Mouse (Mus musculus): ENCODE measurements around the gene Rex1bd.

The Rex1bd gene

DNA sequence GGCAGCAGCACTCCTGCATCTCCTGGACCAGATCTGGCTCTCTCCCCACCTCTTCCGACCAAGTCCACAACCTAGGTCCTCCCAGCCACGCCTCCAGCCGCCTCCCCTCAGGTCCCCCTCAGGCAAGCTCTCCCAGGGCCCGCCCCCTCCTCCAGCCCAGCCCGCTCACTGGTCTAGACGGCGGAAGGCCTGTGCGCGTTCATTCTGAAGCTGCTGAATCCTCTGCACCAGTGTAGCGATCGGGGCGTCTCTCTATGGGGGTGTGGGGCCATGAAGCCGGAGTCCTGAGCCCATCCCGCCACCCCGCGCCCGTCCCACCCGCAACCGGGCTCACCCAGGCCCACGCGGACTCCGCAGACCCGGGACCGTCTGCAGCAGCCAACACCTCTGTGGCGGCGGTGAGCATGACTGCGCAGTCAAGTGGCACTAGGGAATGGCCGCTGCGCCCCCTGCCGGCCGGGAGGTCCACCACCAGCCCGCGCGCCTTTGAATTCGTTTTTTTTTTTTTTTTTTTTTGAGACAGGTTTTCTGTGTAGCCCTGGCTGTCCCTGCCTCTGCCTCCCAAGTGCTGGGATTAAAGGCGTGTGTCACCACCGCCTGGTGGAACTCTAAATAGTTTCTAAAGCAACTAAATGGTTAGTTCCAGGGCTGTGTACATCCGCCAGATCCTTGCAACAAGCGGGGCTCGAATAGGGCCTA, at the start of gene Rex1bd:
Gene Rex1bd, minus strand, starts transcription at position 425 of the 699 bp plus-strand sequence.
- DNase-seq: peak; percentile 95

DNA sequence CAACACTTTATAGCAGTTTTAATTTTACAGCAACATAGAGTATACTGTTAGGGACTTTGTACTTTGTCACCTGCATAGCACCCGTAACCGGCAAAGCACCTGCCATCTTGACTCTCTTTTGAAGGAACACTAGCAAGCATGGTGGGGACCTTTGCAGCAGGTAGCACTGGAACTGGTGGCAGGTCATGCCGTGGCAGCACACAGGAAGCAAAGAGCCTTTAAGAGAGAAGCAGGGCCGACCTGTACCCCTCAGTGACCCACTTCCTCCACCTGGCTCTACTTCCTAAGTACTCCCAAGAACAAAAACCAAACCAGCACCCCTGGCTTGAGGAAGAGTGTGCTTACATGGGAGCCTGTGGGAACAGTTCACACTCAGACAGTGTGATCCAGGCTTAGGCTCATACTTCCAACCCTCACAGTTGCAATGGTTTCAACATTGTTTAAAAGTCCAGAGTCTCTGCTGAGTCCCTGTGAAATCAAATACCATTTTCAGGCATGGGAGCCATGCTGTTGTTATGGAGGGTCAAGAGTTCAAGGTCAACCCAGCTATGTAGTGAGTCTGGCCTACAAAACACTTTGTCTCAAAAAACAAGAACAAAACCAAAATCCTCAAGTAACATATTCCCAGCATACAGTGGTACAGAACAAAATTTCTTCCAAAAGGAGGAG, 48.7 kb upstream of the Rex1bd start:
- no peak for DNase-seq

DNA sequence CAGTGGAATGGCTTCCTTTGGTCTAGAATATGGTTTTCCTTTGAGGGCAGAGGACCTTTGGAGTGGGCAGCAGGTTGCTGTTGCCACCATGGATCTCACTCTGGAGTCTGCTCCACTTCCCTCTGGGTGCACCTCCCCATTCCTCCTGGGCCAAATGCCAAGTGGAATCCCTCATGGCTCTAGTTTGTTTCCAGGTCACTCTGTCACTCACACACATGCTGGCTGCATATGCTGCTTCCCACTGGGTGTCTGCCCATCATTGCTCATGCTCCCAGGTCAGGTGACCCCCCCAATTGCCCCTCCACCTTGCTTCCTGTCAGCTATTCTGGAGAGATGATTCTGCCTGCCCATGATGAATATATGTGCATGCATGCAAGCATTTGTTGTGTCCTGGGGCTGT, 47.2 kb upstream of the Rex1bd start:
- DNase-seq: no peak

DNA sequence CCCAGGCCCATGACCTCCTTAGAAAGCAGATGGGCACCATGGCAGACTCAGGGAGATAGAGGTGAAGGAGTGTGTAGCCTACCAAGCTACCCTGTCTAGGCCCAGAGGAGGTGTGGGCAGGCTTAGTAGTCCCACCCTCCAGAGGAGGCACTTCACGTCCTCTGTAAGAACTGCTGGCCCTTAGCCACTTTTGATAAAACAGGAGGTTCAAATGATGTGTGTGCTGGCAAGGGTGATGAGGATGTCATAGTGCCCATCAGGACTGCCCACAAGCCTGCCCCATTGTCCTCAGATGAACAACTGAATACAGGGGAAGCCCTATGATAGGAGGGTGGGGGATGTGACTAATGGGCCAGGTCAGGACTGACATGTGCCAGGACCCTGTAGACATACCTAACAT, 46.3 kb upstream of the Rex1bd start:
- DNase-seq: peak; percentile 59

DNA sequence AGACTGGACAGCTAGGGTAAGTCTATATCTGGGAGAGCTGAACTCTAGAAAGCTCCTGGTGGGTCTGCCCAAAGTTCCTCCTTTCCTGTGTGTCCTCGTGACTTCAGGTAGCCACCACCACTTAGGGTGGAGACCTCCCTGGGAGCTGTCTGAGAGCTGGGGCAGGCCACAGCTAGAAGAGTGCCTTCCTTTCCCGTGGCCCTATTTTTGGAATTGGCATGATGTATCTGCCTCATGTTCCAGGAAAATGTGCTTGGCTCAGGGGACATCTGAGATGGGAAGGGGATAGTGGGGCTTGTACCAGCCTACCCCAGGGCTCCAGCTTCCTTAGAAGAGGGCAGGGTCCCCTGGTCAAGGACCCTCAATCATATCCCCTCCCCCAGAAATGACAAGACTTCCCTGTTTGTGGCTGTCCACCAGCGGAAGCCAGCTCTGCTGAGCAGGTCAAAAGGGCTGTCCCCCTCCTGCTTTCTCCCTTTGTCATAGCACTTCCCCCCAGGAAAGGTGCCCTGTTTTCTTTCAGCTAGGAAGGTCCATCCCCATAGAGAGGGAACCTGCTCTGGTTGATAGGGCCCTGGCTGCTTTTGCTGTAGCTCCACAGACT, 45.1 kb upstream of the Rex1bd start:
- no peak for DNase-seq

DNA sequence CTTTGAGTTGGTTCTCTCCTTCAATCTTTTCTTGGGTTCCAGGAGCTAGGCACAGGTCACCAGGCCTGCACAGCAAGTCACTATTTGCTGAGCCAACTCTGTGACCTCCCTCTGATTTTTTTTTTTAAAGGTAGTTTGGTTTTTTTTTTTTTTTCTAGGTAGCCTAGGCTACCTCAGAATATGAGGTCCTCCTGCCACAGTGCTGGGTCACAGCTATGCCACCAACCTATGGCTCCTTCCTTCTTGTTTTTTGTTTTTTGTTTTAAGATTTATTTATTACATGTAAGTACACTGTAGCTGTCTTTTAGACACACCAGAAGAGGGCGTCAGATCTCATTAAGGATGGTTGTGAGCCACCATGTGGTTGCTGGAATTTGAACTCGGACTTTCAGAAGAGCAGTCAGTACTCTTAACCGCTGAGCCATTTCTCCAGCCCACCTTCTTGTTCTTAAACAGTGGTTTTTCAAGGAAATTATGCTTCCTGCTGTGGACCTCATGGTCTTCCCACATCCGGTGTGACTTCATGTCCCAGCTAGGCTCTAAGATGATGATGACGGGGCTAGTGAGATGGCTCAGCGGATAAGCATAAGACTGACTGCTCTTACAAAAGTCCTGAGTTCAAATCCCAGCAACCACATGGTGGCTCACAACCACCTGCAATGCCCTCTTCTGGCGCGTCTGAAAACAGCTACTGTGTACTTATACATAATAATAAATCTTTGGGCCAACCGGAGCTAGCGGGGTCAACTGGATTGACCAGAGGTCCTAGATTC, 43.0 kb upstream of the Rex1bd start:
- no peak for DNase-seq

DNA sequence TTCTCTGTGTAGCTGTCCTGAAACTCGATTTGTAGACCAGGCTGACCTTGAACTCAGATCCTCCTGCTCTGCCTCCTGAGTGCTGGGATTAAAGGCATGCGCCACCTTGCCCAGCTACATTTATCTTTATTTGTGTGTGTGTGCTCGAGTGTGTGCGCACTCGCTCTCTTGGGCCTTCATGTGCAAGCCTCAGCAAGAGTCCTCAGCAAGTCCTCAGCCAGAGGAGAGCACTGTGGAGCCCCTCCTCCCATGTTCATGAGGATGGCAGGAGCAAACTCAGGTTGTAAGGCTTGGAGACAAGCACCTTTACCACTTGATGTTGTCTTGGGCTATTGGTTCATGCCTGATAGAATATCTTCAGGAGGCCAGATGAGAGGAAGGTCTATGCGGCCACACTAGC, 41.2 kb upstream of the Rex1bd start:
- DNase-seq: no peak

DNA sequence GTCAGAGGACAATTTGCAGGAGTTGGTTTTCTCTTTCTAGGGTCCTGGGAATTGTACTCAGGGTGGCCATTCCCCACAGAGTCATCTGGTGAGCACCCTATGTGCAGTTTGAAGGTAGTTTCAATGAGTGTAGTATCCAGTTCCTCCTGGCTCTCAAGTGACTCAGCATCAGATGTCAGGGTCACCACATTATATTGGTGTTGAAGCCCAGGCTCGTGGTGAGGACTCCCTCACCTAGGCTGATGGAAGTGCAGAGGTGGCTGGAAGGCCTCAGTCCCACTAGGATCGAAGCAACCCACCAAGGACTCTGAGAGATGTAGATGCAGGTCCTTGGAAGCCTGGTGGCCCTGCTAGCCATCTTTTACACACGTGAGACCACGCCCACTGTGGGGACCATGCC, 39.9 kb upstream of the Rex1bd start:
- DNase-seq: no peak

DNA sequence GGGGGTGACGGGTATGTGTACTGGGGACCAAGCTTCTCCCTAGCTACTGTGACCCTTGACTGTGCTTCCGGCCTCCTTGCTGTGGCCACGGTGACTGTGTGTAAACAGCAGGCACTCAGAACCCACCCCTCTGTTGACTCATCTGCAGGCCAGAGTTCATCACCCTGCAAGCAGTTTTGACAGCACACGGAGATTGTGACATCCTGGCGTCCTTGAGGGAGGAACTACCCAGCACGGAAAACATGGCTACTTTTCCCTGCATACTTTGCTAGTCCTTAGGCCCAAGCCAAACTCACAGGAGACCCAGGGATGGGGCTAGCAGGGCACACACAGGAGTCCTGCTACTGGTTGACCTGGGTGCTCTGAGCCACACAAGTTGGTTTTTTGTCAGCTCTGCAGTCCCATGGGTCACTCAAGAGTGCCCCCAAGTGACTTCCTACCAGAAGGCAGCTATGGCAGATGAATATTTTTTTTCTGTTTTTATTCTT, 37.7 kb upstream of the Rex1bd start:
- no peak for DNase-seq

DNA sequence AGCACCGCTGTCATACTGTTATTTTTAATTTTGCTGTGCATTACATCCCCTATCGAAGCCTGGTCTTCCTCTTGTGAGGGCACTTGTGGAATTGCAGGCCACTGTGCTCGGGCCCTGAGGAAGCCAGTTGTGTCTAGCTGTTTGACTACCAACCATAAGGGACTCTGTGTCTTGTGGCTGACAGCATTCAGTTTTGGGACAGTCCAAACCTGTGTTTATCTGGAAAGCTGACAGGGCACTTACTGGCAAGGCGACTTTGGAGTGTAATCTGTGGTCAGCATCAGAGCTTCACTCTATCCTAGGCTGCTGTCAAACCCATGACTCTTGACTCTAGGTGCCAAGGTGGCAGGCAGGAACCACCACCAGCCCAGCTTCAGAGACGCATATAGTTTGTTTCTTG, 34.5 kb upstream of the Rex1bd start:
- no peak for DNase-seq

DNA sequence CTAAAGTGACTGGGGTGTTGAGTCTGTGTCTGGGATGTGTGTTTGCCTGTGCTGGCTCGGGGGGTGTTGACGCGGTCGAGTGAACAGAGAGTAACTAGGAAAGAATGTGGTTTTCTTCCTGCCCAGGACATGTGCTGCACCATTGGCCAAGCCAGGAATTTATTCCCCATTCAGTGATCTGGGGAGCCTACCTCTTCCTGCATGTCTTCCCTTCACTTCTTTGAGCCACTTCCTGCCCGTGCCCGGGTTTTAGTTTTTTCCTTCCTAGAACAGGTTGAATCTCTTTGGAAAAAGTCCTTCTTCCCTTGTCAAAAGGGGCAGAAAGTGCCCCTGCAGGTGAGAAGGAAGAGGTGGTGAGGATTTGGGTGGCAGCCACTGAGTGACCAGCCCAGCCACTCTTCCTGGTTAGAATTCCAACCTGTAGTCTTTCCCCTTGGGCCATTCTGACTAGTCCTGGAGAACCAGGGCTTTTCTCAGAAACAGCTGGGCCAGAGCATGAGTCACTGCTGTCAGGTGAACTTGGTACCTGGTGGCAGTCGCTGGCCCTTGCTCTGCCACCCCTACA, 34.0 kb upstream of the Rex1bd start:
- DNase-seq: no peak

DNA sequence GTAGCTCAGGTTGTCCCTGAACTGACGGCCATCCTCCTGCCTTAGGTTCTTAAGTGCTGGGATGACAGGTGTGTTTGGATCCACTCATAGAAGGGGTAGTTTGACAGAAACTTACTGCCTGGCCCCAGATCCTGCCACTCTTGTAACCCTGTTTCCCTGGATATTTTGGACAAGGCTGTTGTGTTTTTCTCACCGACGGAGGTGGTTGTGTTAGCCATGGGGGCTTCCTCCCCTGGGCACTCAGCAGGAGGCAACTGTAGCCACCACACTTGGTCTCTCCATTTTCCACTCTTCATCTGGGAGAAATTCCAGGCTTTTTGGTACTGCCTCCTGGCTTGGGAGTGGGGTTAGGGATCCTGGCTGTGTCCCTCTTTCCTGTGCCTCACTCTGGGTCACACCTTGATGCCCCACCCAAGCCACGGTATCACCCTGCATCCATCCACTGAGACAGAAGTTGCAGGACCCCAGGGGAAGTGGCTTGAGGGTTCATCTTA, 33.5 kb upstream of the Rex1bd start:
- DNase-seq: no peak

DNA sequence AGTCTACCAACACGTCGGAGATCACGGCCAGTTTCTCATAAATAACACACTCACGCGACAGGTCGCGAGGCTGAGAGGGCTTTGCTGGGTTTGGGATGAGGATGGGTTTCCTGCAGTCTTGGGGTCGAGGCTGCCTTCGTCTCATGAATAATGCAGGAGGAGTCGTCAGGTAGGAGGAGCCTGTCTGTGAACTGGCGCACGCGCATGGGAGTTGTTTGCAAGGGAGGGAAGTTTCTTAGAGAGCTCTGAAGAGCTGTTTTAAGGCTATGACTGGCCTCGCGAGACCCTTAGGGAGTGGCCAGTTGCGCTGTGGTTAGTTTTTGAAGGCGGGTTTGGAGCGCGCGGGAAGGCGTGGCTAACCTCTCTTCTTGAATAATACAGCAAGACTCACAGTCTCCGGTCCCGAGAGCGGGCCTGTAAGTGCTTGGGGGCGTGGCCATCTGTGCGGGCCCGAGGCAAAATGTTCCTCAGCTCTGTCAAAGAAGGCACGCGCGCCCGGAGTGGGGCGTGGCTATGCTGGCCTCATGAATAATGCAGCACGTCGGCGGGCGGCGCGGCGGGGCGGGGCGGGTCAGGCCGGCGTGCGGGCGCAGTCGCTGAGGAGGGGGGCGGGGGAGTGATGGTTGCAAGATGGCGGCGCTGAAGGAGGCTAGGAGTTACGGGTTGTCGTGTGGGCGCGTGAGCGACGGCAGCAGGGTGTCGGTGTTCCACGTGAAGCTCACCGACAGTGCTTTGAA, 32.7 kb upstream of the Rex1bd start, which contains the start of gene Ell:
Gene Ell, plus strand, starts transcription at position 381 of the 737 bp plus-strand sequence.
- DNase-seq: peak; percentile 100

DNA sequence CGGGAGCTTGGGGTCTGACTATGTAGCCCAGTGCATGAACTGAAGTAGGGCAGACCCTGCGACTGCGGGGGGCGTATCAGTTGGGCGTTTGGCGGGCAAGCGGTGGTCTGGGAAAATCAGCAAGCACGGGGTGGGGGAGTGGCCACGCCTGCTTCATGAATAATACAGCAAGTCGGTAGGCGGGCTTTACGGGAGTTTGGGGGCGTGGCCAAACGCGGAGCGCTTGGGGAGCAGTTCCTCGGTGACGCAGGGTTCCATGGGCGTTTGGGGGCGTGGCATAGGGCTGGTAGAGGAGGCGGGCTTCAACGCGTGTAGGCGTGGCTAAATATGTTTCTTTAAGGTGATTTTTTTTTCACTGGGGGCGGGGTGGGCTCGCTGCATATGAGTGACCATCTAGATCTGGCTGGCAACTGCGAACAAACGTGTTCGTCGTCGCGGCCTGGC, 32.1 kb upstream of the Rex1bd start:
- DNase-seq: peak; percentile 99

DNA sequence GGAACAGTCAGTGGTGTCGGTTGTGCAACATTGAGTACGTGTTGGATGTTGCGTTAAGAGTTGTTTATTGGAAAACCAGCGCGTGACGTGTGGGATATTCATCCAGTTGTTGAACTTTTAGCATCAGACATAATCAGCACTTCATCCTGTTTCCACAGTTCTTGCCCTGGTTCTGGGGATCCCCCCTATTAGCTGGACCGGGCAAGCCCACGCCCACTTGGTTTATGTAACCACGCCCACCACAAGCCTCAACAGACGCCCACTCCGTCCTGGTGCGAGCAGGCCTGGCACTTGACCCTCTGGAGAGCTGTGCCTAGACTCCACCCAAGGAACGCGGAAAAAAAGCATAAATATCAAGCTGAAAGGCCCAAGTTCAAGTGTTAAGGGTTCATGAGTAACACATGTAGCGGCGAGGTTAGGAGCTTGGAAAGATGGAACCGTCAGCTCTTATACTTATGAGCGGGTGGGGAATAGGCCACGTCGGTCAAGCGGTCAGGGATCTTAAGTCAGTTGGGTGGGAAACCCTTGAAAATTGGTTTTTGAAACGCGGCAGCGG, 31.6 kb upstream of the Rex1bd start:
- DNase-seq: peak; percentile 68

DNA sequence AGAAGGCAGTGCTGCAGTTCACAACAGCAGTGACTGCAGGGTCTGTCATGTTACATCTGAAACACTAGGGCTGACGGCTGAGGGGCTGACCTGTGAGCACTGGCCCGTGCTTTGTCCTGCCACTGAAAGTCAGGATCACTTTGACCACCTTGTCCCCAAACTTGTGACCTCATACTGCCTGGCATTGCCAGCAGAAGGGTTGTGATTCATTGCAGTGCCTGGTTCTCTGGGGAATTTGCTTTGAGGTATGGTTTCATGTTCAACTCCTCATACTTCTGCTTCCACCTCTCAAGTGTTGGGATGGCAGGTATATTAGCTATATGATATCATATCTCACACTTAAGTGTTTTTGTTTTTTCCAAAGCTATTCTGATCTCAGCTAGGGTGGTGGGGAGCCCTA, 29.1 kb upstream of the Rex1bd start:
- DNase-seq: no peak

DNA sequence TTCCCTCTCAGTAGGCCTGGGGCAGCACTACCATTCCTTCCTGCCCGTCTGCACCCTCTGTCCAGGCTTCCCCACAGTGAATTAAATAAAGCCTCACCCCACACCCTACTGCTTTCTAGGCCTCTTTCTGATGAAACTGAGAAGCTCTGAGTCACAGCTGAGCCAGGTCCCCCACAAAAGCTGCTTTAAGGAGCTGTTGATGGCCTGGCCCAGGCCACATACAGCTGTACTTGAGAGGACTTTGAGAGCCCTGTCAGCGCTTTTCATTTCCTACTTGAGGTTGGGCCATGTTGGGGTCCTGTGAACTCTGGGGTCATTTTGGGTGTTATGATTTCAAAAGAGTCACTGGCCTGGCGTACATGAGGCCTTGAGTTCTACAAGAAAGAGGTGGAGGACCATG, 28.7 kb upstream of the Rex1bd start:
- DNase-seq: no peak

DNA sequence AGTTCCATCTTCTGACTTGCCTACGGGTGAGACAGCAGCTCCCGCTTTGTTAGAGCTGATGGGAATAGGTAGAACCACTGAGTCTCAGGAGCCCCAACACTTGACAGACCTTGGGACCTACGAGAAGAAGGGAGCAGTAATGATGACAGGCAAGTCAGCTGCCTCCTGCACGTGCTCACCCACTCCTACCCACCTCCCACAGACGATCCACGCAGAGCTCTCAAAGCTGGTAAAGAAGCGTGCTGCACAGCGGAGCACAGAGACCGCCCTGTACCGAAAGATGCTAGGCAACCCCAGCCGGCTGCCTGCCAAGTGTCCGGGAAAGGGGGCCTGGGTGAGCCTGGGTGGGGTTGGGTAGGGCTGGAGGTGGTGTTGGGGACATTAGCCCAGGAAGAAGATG, 27.7 kb upstream of the Rex1bd start:
- no peak for DNase-seq

DNA sequence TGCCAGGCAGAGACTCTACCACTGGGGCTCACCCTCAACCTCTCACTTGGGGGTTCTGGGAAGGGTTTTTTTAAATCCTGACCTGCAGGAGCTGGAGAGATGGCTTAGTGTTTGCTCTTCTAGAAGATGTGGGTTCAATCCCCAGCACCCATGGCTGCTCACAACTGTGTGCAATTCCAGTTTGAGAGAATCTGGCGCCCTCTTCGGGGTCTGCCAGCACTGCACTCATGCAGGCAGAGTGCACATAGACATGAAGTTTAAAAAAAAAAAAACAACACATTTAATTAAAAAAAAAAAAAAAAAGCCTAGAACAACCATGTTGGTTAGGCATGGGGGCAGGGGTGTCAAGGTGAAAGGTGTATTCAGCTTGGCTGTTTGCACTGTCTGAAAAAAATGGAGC, 23.8 kb upstream of the Rex1bd start:
- DNase-seq: no peak

DNA sequence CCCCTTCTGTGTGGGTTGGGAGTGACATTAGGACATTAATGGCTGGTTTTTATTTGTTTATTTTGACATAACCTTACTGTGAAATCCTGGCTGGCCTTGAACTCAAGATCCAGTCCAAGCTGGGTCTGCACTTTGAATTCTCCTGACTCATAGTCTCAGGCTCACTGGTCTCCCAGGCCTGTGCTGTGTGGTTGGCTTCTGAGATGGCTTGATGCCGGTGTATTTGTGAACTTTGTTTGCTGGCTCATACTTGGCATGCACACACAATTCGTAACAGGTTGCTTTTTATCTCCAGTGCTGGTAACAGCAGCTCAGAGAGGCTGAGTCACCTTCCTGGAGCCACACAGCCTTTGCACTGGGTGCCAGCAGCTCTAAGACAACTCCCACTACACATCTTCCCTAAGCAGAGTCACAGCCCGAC, 23.2 kb upstream of the Rex1bd start:
- no peak for DNase-seq

DNA sequence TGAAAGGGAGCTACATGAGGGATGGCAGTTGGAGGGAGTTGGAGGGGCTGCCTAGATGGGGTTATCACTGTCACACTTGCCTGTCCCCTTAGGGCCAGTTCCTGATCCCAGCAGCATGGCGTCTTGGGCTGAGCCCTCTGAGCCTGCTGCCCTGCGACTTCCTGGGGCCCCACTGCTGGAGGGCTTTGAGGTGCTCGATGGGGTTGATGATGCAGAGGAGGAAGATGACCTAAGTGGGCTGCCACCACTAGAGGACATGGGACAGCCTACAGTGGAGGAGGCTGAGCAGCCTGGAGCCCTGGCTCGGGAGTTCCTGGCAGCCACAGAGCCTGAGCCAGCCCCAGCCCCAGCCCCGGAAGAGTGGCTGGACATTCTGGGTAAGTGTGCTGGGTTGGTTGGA, 22.7 kb upstream of the Rex1bd start:
- no peak for DNase-seq

All from layer of hippocampus, adult 9-11 months (tissue).